Mouse (Mus musculus): Measurements from ENCODE around the gene Rpl7l1.

- TF ChIP-seq EP300 (IDR thresholded peaks at IDR 0.05) (no peak), CTCF (IDR thresholded peaks at IDR 0.05) (no peak)
These were observed 57.9 kb downstream of the Rpl7l1 start for GRCm38 (mm10) chr17:46724477-46725084.
